Mouse (Mus musculus): ENCODE results near the gene Slc5a2.

DNA sequence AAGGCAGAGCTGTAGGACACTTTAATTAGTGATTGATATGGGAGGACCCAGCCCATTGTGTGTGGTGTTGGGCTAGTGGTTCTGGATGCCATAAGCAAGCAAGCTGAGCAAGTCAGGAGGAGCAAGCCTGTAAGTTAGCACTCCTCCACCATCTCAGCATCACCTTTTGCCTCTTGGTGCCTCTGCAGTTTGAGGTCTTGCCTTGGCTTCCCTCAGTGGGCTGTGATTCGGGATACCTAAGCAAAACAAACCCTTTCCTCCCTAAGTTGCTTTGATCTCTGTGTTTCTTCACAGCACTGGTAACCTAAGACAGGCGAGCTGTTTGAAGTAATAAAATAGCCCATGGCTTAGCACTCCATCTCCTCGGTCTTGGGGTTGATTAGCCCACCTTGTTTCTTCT is 45.8 kb downstream of the Slc5a2 start:
- no peak for TF ChIP-seq CTCF (IDR thresholded peaks at IDR 0.05; ENCODE audit: low read depth)
- no peak for TF ChIP-seq EP300 (IDR thresholded peaks at IDR 0.05; ENCODE audit: low read depth)
